Mouse (Mus musculus) neutrophil, adult 5-6 weeks (primary cell): Measurements from ENCODE around the gene Uri1. TPM values are rescaled to one million over a fixed set of nuclear protein-coding genes. Genes with fewer than 3 reads are reported as not detected.

Experiments
- ATAC-seq: fragments of 151-379, 151-347 bp; 2 replicates; pipeline ENCODE4 v1.8.0; 2017; ENCODE audit warnings: mild to moderate bottlenecking, moderate TSS enrichment; ENCODE audit not compliant: insufficient number of reproducible peaks, poor library complexity, low FRiP score, severe bottlenecking; ENCODE audit errors: extremely low read depth
- total RNA-seq: library from RNA; stranded (forward); fragments of 200-1000 nt; gene quantifications from 2 replicates; pipeline ENCODE4 v1.2.3, GENCODE M21; 2017

Gene Uri1
- total RNA-seq, 1 experiment from 2014 or later: 33.2 TPM

- ATAC-seq: no peak
These were observed 89.5 kb downstream of the Uri1 start for GRCm38 (mm10) chr7:37933754-37934308.

- no peak for ATAC-seq
These were observed 91.7 kb downstream of the Uri1 start for GRCm38 (mm10) chr7:37931631-37932030.

GRCm38 (mm10) chr7:37929738-37930137, 93.6 kb downstream of the Uri1 start:
- no peak for ATAC-seq

GRCm38 (mm10) chr7:37922999-37923398, 100.4 kb downstream of the Uri1 start:
- no peak for ATAC-seq

- no peak for ATAC-seq
These were observed 101.5 kb downstream of the Uri1 start for GRCm38 (mm10) chr7:37921681-37922430.

GRCm38 (mm10) chr7:37918926-37919325, 104.4 kb downstream of the Uri1 start:
- no peak for ATAC-seq

- ATAC-seq: no peak
These were observed 106.5 kb downstream of the Uri1 start for GRCm38 (mm10) chr7:37916762-37917439.

- no peak for ATAC-seq
These were observed 111.6 kb downstream of the Uri1 start for GRCm38 (mm10) chr7:37911802-37912122.

GRCm38 (mm10) chr7:37911114-37911801, 112.1 kb downstream of the Uri1 start:
- no peak for ATAC-seq

GRCm38 (mm10) chr7:37910161-37910560, 113.2 kb downstream of the Uri1 start:
- no peak for ATAC-seq

Other genes starting within 250 kb of the Uri1 start
- not detected in 2 replicates for gene Zfp536, start 249.9 kb downstream of the Uri1 start, total RNA-seq
- 5.6 and 8.6 TPM in 2 replicates for gene Ccne1, start 84.0 kb upstream of the Uri1 start, total RNA-seq
- 44.3 and 52.8 TPM in 2 replicates for gene 1600014C10Rik, start 159.7 kb upstream of the Uri1 start, total RNA-seq
- gene Plekhf1, start 204.5 kb upstream of the Uri1 start, total RNA-seq: 0.23 and 0.25 TPM in 2 replicates
- 18.9 and 22.5 TPM in 2 replicates for gene Pop4, start 247.9 kb upstream of the Uri1 start, total RNA-seq